Mouse (Mus musculus): Measurements from ENCODE around the gene Gm5901. TPM values are rescaled to one million over a fixed set of nuclear protein-coding genes. Genes with fewer than 3 reads are reported as not detected.

Gene Gm5901
- total RNA-seq, 4 experiments from 2014 or later = not detected

DNA sequence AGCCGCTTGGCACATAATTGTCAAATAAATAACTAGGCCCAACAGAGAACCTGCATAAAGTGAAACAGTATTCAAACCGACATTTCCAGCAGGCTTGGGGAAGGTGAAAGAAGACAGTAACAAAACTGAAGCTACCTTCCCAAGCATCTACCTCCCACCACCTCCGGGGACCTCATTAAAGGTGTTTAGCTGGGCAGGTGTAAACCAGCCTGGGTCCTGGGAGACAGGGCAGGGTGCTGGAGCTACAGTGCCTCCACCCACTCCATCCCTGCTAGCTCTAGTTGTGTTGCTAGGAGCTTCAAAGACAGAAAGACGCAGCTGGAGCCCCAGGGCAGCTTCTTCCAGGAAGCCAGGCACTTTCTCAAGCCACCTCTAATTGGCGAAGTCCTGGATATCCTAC is 29.4 kb downstream of the Gm5901 start, which contains the start of gene Cnga4:
Gene Cnga4 (plus strand): TSS at position 301 of the 400 bp plus-strand sequence.
- DNase-seq (ENCODE audit: low spot score) = no peak

GRCm38 (mm10) chr7:105406322-105406721 is 31.5 kb downstream of the Gm5901 start:
- DNase-seq (ENCODE audit: low spot score) = no peak

- peak; percentile 75 for DNase-seq (ENCODE audit: low spot score)
Observed at GRCm38 (mm10) chr7:105411874-105412632, 37.2 kb downstream of the Gm5901 start.

DNA sequence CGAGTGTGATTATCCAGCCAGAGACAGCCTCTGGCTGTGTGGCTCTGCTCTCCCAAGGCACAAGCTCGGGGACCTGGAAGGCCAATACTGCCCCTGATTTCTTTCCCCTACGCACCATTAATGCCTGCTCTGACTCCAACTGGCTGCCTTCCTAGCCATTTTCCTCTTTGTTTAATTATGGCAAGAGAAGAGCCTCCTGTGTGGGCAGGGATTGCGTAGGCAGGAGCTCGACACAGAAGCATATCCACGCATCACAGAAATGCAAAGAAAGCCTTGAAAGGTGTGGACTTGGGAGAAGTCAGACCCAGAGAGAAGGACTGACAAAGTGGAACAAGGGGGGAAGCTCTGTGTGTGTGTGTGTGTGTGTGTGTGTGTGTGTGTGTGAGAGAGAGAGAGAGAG is 39.5 kb downstream of the Gm5901 start:
- DNase-seq (ENCODE audit: low spot score) = no peak

DNA sequence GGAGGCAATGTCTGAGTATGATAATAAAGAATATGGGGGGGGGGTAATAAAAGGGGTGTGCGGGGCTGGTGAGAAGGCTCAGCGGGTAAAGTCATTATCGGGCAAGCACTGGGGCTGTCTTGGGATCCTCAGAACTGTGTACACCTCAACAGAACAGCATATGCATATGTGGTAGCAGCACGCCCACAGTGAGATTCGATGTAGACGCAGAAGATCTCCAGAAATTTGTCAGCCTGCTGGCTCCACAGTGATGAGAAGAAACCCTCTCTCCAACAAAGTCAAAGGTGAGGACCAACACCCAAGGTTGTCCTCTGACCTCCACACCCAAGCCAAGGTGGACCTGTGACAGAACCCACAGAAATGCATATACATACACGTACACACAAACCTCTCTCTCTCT is 41.7 kb downstream of the Gm5901 start:
- no peak for DNase-seq (ENCODE audit: low spot score)

DNA sequence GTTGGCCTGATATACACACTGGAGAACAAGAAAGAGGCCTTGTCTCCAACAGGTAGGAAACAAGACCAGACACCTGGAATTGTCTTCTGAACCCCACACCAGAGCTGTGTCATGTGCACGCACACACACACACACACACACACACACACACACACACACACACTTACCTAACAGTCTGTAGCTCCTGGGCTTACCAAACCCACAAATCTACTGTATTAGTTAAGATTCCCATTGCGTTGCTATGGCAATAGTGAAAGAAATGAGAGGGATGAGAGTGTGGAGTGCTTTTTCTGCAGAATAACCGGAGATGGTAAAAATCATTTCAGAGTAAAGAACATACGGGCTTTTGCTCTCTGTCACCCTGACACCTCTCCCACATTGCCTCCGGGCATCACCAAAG is 43.3 kb downstream of the Gm5901 start:
- no peak for DNase-seq (ENCODE audit: low spot score)

DNA sequence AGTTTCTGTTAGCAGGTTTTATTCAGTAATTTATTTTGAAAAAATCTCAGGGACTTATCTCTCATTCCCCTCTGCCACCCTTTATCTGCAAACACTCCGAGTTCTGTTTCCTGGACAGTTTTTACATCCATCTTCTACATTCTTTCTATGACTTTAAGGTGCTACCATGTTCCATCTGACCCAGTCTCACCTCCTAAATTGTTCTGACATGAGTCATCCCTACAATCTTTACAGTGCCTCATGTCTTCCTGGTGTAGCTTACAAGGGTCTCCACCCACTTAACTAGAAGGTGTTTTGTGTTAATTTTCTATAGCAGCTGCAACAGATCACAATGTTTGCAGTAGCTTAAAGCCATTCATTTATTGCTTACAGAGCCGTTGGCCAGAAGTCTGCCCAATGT is 46.1 kb downstream of the Gm5901 start:
- DNase-seq (ENCODE audit: low spot score) = no peak

DNA sequence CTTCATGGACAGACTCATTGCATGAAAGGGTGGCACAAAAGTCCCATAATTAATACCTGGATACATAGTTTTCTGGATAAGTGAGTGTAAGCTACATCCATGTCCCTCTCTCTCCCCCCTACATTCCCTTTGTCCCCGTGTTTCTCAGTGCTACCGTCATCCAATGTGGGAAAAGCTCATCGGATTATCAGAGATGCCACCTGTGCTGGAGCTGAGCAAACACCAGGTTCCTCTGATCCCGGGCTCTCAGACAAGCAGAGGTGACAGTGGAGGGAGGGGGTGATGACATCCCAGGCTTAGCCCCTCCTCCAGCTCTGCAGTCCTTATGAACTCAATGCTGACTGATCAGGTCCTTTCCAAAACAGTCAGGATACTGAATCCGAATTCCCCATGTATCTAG is 49.5 kb downstream of the Gm5901 start:
- no peak for DNase-seq (ENCODE audit: low spot score)

- no peak for DNase-seq (ENCODE audit: low spot score)
Observed at GRCm38 (mm10) chr7:105425424-105426043, 50.7 kb downstream of the Gm5901 start, which contains the start of gene Cckbr. Cckbr (plus strand) TSS chr7:105425731.

- no peak for DNase-seq (ENCODE audit: low spot score)
Observed at GRCm38 (mm10) chr7:105426051-105426450, 51.2 kb downstream of the Gm5901 start.

Other genes with a start within 250 kb of the Gm5901 start
- not detected for gene Olfr683, start 228.0 kb upstream of the Gm5901 start, total RNA-seq (2022)
- gene Olfr684, start 211.4 kb upstream of the Gm5901 start, total RNA-seq (2022) = not detected
- not detected for gene Olfr685, start 189.0 kb upstream of the Gm5901 start, total RNA-seq (2022)
- gene Olfr686, start 167.6 kb upstream of the Gm5901 start, total RNA-seq (2022) = not detected
- not detected for gene Olfr688, start 86.9 kb upstream of the Gm5901 start, total RNA-seq (2022)
- gene Olfr689, start 63.9 kb upstream of the Gm5901 start, total RNA-seq (2022) = not detected
- under 1 TPM in 1 of 4 experiments, not detected in 3; 0.12 TPM for gene Olfr690, start 40.9 kb upstream of the Gm5901 start, total RNA-seq (2022)
- gene Olfr691, start 32.8 kb upstream of the Gm5901 start, total RNA-seq (2022) = not detected
- not detected for gene Olfr692, start 6.8 kb upstream of the Gm5901 start, total RNA-seq (2022)
- 10 to 100 TPM; 16.5 to 20.9 (median 18.3) TPM for gene Fam160a2, start 25.0 kb downstream of the Gm5901 start, total RNA-seq (2022)
- not detected for gene Cnga4, start 29.5 kb downstream of the Gm5901 start, total RNA-seq (2022)
- gene Cckbr, start 50.7 kb downstream of the Gm5901 start, total RNA-seq (2022) = not detected
- gene Cavin3, start 107.3 kb downstream of the Gm5901 start, total RNA-seq (2022) = 10 to 100 TPM; 15.1 to 19.7 (median 17.4) TPM
- gene Smpd1, start 179.3 kb downstream of the Gm5901 start, total RNA-seq (2022) = 100 to 1,000 TPM; 168 to 182 (median 178) TPM
- 100 to 1,000 TPM; 118 to 143 (median 136) TPM for gene Apbb1, start 206.6 kb downstream of the Gm5901 start, total RNA-seq (2022)
- under 1 TPM in 1 of 4 experiments, not detected in 3; 0.28 TPM for gene Hpx, start 225.1 kb downstream of the Gm5901 start, total RNA-seq (2022)